Mouse (Mus musculus) effector memory CD4-positive, alpha-beta T cell, adult 5 months (primary cell): Measurements from ENCODE around the gene Zfp36. TPM values are rescaled to one million over a fixed set of nuclear protein-coding genes. Genes with fewer than 3 reads are reported as not detected.

Experiments
- polyA plus RNA-seq: library from polyadenylated mRNA; unstranded; fragments of 100-300 nt; shearing (Covaris generic); gene quantifications from one replicate; pipeline ENCODE4 v1.2.1, GENCODE M21; 2017

Zfp36 gene
- polyA plus RNA-seq, result 618 TPM

DNA sequence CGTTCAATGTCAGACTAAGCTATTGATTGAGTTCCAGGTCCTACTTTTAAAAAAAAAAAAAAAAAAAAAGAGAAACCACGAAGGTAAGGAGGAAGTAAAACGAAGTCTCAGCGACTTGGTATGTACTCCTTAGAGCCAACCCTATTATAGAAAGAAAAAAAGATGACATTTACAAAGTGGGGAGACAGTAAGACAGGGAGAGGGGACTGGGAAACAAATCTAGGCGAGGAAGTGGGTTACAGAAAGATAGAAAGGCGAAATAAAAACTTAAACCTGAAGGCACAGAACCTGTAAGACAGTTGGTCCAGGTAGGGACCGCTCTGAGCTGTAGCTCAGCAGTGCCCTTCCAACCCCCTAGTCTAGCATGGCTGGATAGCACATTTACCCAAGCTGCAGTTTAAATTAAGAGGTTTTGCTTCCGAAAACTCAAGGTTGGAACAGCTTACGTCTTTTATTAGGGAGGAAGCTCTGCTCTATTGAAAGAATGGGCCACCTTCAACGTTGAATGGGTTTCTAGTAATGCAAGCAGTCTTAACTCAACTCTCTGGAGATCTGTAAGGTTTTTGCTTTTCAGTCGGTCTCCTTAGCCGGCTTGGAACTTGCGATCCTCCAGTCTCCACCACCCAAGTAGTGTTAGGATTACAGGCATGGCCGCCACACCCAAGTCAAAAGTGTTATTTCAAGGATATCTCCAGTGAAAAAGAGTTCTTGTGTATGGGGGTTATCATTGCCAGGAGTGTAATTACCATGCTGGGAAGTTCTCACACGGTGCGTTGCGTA, at the start of gene Zfp36:
Gene Zfp36, minus strand, starts transcription at position 17 of the 780 bp plus-strand sequence.

DNA sequence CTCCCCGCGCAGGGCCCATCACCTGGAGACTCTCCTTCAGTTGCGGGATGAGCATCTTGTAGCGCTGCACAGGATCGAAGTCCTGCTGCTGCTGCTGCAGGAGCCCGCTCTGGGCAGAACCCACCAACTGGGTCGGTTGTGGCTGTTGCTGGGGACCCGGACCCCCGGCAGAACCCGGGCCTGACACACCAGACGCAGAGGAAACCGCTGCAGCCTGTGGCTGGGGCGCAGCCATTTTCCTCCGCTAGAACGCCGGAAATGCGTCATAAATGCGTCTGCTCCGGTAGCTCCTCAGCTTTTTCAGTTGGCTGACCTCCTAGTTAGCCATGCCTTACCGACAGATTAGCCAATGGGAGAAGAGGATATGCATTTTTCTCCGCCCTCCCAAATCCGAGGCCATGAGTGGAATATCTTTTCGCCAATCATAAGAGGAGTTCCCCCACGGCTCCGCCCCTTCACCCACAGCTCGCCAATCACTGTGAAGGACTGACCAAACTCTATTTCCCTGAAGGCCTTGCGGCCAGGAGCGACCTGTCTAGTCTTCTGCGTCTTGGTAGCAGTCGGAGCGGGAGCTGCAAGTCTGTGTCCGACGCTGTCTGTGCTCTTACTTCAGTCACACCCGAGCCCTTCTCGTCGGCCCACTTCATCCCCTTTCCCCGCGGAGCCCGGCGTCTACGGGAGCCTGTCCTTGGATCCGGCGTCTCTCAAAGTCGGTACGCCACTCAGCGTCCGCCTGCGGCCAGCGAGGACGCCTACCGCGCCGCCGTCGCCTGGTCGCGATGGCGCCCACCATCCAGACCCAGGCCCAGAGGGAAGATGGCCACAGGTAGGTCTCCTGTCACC, 12.6 kb upstream of the Zfp36 start, which contains the start of the genes Med29 and Paf1:
Gene Med29, minus strand, starts transcription at position 280 of the 843 bp plus-strand sequence.
Gene Paf1, plus strand, starts transcription at position 523 of the 843 bp plus-strand sequence.

DNA sequence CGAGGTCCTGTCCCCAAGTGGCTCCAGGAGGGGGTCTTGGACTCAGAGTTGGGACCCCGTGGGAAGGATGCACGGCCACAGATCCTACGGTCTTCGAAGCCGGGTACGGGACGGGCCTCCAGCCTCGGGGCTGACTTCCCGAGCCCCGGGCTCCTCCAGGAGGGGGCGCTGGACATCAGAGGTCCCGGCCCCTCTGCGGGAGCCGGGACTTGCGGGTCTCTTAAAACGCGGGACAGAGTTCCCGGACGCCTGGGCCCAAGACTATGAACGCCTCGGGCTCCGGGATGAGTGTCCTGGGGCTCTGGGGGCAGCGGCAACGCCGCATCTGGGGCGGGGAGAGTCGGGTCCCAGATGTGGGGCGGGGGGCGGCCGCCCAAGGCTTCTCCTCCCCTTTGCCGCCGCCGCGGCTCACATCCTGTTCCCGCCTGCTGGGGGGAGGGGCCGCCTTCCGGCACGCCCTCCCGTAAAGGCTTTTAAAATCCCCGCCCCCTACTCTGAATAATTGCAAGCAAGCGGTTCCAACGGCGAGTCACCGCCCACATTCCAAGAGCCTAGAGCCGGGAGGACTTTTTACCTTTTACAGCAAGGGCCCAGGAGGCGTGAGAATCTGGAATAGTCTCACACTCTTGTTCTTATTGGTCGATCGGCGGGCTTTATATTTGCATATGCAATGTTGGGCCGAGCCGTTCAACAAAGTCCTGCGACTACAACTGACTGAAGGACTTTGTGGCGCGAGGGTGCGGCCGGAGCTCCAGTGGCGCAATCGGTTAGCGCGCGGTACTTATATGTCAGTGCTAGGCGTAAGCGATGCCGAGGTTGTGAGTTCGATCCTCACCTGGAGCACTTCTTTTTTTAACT, 7.6 kb downstream of the Zfp36 start, which contains the start of gene Plekhg2:
Gene Plekhg2, minus strand, starts transcription at position 349 of the 858 bp plus-strand sequence.

DNA sequence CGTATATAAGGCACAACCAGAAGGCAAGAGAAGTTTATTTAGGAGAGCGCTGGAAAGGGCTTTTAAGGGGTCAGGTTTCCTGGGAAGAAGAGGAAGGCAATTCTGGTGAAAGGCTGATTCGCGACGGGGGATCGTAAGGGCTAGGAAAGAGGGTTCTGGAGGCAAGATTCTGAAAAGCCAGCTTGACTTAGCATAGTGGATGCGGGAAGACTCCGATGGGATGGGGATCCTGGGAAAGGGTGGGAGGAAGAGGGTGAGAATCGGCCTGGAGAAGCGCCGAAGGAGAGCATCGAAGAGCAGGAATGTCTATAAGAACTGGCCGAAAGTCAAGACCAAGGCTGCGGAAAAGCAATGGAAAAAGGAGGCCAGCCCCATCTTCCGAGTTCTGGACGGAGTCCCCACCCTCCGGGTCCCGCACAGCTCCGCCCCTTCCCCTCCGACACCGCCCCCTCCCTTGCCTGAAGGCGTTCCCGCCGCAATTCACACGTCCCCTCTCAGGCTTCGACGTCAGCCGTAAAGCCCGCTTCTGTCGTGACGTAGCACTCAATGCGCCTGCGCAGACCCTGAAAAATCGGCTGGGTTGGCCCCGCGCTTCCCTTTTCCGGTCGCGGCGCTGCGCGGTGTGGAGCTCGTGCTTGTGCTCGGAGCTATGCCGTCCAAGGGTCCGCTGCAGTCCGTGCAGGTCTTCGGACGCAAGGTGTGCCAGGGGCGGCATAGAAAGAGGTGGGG, 29.7 kb downstream of the Zfp36 start, which contains the start of gene Rps16:
Gene Rps16, plus strand, starts transcription at position 498 of the 729 bp plus-strand sequence.

DNA sequence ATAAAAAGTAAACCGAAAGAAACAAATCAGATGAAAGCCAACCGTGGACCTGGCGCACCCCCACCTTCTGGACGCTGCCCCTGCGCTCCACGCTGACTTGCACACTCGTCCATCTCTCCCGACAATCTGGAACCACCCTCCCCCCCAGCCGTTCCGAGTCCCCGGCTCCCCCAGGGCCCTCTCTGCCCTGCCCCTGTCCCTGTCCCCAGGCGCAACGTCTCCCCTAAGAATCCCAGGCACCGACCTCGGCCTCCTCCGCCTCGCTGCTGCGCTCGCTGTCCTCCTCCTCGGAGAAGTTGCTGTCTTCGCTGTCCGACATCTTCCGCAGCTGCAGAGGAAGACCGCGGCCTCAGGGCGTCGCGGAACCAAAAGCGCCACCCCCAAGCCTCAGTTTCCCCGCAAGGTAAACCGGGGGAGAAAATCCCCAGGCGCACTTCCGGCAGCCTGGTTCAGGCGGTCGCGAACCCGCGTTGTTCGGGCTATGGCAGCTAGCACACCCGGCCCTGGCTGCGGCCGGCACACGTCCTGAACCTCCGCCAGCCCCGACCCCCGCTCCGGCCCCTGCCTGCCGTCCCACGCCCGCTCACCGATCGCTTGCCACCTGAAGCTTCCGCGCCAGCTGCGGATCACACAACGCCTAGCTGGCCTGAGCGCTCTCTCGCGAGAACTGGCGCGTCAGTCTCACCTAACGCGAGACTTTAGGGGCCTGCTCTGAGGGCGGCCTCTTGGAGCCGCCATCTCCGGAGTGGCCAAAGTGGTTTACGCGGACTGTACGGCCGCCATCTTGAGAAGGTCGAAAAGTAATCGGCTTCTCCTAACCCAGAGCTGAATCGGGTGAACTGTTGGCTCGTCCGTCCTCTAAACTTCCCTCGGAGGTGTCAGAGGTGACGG, 41.7 kb downstream of the Zfp36 start, which contains the start of gene Supt5:
Gene Supt5, minus strand, starts transcription at position 639 of the 891 bp plus-strand sequence.

Other genes starting within 250 kb of the Zfp36 start
- 190 TPM for gene Fbl, start 210.5 kb downstream of the Zfp36 start, polyA plus RNA-seq
- 8.8 TPM for gene Dyrk1b, start 200.8 kb downstream of the Zfp36 start, polyA plus RNA-seq
- gene Eid2, start 112.4 kb downstream of the Zfp36 start, polyA plus RNA-seq, result 10.9 TPM
- 1.2 TPM for gene Eid2b, start 102.5 kb downstream of the Zfp36 start, polyA plus RNA-seq
- not detected for gene Selenov, start 89.1 kb downstream of the Zfp36 start, polyA plus RNA-seq
- not detected for gene Dll3, start 78.0 kb downstream of the Zfp36 start, polyA plus RNA-seq
- gene Timm50, start 68.2 kb downstream of the Zfp36 start, polyA plus RNA-seq, result 50.0 TPM
- 178 TPM for gene Supt5, start 41.5 kb downstream of the Zfp36 start, polyA plus RNA-seq
- 900 TPM for gene Rps16, start 29.6 kb downstream of the Zfp36 start, polyA plus RNA-seq
- 31.8 TPM for gene Plekhg2, start 7.7 kb downstream of the Zfp36 start, polyA plus RNA-seq
- 18.6 TPM for gene Med29, start 12.5 kb upstream of the Zfp36 start, polyA plus RNA-seq
- gene Paf1, start 12.7 kb upstream of the Zfp36 start, polyA plus RNA-seq, result 136 TPM
- gene Gmfg, start 57.2 kb upstream of the Zfp36 start, polyA plus RNA-seq, result 536 TPM
- gene Lrfn1, start 71.7 kb upstream of the Zfp36 start, polyA plus RNA-seq, result 1.8 TPM
- gene Ifnl2, start 130.2 kb upstream of the Zfp36 start, polyA plus RNA-seq, result not detected
- not detected for gene Ifnl3, start 142.6 kb upstream of the Zfp36 start, polyA plus RNA-seq
- not detected for gene Sycn, start 160.6 kb upstream of the Zfp36 start, polyA plus RNA-seq
- 1.3 TPM for gene Nccrp1, start 167.0 kb upstream of the Zfp36 start, polyA plus RNA-seq
- 82.1 TPM for gene Samd4b, start 217.9 kb upstream of the Zfp36 start, polyA plus RNA-seq
- 8.1 TPM for gene Pak4, start 217.9 kb upstream of the Zfp36 start, polyA plus RNA-seq